Mouse (Mus musculus) kidney, postnatal 0 days (tissue): ENCODE measurements around the gene Erlin1. TPM values are rescaled to one million over a fixed set of nuclear protein-coding genes. Genes with fewer than 3 reads are reported as not detected.

ENCODE experiments used
- ATAC-seq: fragments of 200-750 bp; cut with Nextera tagmentation; replicated peaks from 2 replicates; pipeline ENCODE4 v1.8.0; 2017; ENCODE audit warnings: low read depth, moderate number of reproducible peaks, moderate TSS enrichment, moderate library complexity; ENCODE audit not compliant: low FRiP score
- DNase-seq: peaks from one replicate; pipeline ENCODE4 v3.0.0-alpha.2; 2016; ENCODE audit warnings: low spot score
- H3K27ac ChIP-seq: fragments of 300-500 bp; sonication (generic); 2 replicates; pipeline ENCODE4 v1.5.1; 2014; ENCODE audit warnings: mild to moderate bottlenecking
- H3K27me3 ChIP-seq: fragments of 300-500 bp; sonication (generic); 2 replicates; pipeline ENCODE4 v1.6.1; 2014; ENCODE audit warnings: low read length, mixed read lengths; ENCODE audit not compliant: insufficient read depth
- H3K36me3 ChIP-seq: fragments of 300-500 bp; sonication (generic); 2 replicates; pipeline ENCODE4 v1.6.1; 2014; ENCODE audit warnings: low read length, mixed read lengths; ENCODE audit not compliant: insufficient read depth
- H3K4me1 ChIP-seq: fragments of 300-500 bp; sonication (generic); replicated peaks from 2 replicates; pipeline ENCODE4 v1.6.1; 2014; ENCODE audit warnings: antibody characterized with exemption, low read length, mixed read lengths; ENCODE audit not compliant: insufficient read depth
- H3K4me2 ChIP-seq: fragments of 300-500 bp; sonication (generic); 2 replicates; pipeline ENCODE4 v1.6.1; 2014; ENCODE audit warnings: mild to moderate bottlenecking, low read length, moderate library complexity, mixed read lengths
- H3K4me3 ChIP-seq: fragments of 300-500 bp; sonication (generic); replicated peaks from 2 replicates; pipeline ENCODE4 v1.5.1; 2014; ENCODE audit warnings: low read depth, low read length
- H3K9ac ChIP-seq: fragments of 300-500 bp; sonication (generic); 2 replicates; pipeline ENCODE4 v1.6.1; 2014; ENCODE audit warnings: low read depth, low read length
- H3K9me3 ChIP-seq: fragments of 300-500 bp; sonication (generic); replicated peaks from 2 replicates; pipeline ENCODE4 v1.6.1; 2016; ENCODE audit warnings: low read length, inconsistent platforms, mixed read lengths
- CTCF ChIP-seq: IDR thresholded peaks from 2 replicates; pipeline ENCODE4 v1.5.1; 2016; ENCODE audit warnings: antibody characterized with exemption, low read depth, mild to moderate bottlenecking, moderate library complexity
- WGBS: fragments of 180-500 bp; shearing (Covaris S2); extraction: QIAGEN DNeasy Blood & Tissue Kit; methylation state at CpG from one replicate; pipeline ENCODE4 v1.1.7; 2014; 5-methylcytosine and 5-hydroxymethylcytosine counted together
- polyA plus RNA-seq: library from polyadenylated mRNA; unstranded; fragments of >200 nt; fragmentation: Nextera tagmentation; extraction: Ambion mirVana; gene quantifications from 2 replicates; pipeline ENCODE4 v1.2.1, GENCODE M21; 2015

Erlin1 gene
- polyA plus RNA-seq, 1 experiment from 2014 or later = 44.4 TPM

GRCm38 (mm10) chr19:43998101-43998500 is 71.5 kb downstream of the Erlin1 start:
- no peak overlapping the region for H3K4me2 ChIP-seq
- no peak overlapping the region for H3K4me3 ChIP-seq
- no peak overlapping the region for H3K9ac ChIP-seq
- ATAC-seq (no peak), DNase-seq (no peak)
- no peaks in the 10 kb centered on the region for H3K27me3 ChIP-seq
- no peaks in the 10 kb centered on the region for H3K9me3 ChIP-seq
- TF ChIP-seq CTCF = no peak
- no peaks in the 10 kb centered on the region for H3K36me3 ChIP-seq
- no peak overlapping the region for H3K27ac ChIP-seq
- no peaks in the 10 kb centered on the region for H3K4me1 ChIP-seq
- 85% methylated on average over 10 of the region's 10 CpGs for WGBS

GRCm38 (mm10) chr19:43995427-43995826 is 74.2 kb downstream of the Erlin1 start:
- DNase-seq (no peak), ATAC-seq (no peak)
- H3K9me3 ChIP-seq = no peaks in the 10 kb centered on the region
- H3K4me2 ChIP-seq = no peak overlapping the region
- WGBS = 79% methylated on average over 7 of the region's 7 CpGs
- no peaks in the 10 kb centered on the region for H3K4me1 ChIP-seq
- no peaks in the 10 kb centered on the region for H3K27me3 ChIP-seq
- H3K27ac ChIP-seq = no peak overlapping the region
- H3K4me3 ChIP-seq = no peak overlapping the region
- H3K36me3 ChIP-seq = no peaks in the 10 kb centered on the region
- no peak overlapping the region for H3K9ac ChIP-seq
- TF ChIP-seq CTCF = no peak

DNA sequence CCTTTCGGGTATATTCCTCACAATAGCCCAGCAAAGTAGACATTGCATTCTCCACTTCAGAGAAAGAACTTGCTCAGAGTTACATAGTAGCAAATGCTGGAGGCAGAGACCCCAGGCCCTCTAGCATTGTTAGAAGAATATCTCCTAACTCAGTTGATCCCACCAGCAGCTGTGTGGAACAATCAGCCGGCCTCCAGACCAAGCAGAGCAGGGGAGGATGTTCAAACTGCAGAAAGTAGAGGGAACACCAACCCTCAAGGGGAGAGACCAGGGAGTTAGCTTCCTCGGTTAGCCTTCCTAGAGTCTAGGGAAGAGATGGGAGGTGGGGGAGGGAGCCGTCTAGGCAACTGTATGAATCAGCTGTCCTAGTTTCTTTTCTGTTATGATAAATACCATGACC is 77.1 kb downstream of the Erlin1 start:
- H3K27me3 ChIP-seq = no peaks in the 10 kb centered on the region
- H3K4me1 ChIP-seq = no peaks in the 10 kb centered on the region
- H3K9me3 ChIP-seq = no peaks in the 10 kb centered on the region
- 73% methylated on average over 4 of the region's 4 CpGs for WGBS
- H3K4me3 ChIP-seq = no peak overlapping the region
- H3K36me3 ChIP-seq = no peaks in the 10 kb centered on the region
- H3K27ac ChIP-seq = no peak overlapping the region
- H3K9ac ChIP-seq = no peak overlapping the region
- H3K4me2 ChIP-seq = no peak overlapping the region
- DNase-seq (no peak), ATAC-seq (no peak)
- no peak for TF ChIP-seq CTCF

- H3K4me1 ChIP-seq = no peaks in the 10 kb centered on the region
- H3K9ac ChIP-seq = no peak overlapping the region
- no peaks in the 10 kb centered on the region for H3K9me3 ChIP-seq
- no peak overlapping the region for H3K4me2 ChIP-seq
- ATAC-seq (no peak), DNase-seq (no peak)
- WGBS = 82% methylated on average over 8 of the region's 8 CpGs
- H3K27ac ChIP-seq = no peak overlapping the region
- no peak for TF ChIP-seq CTCF
- no peak overlapping the region for H3K4me3 ChIP-seq
- H3K27me3 ChIP-seq = no peaks in the 10 kb centered on the region
- no peaks in the 10 kb centered on the region for H3K36me3 ChIP-seq
Measured at GRCm38 (mm10) chr19:43990362-43990761, 79.2 kb downstream of the Erlin1 start.

DNA sequence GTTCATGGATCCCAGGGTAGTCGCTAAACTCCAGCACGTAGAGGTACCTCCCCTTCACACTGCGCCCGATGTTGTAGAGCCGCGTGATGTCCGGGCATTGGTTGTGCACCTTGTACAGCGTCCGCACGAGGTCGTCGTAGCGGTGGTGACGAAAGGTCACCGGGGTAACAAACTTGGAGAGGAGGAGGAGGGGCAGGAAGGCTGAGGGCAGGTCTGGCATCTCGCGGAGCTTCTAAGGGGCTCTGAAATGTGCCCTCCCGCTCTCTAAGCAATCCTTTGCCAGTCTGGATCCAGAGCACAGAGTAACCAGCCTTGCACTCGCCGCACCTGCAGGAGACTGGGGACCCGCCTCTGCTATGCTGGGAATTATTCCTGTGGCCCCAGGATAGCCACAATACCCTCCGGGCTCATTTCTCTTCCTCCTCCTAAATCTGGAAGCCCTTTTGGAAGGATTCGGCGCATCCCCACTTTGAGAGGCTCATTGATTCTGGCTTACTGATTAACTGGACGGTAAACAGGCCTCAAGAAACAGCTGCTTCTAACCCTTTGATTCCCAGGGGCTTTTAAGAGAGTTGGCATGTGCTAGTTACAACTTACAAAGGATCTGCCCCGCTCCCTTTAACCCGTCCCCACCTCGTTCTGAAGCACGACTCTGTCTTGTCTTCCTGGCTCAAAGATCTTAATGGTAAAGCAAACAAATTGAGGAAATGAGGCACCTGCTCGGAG is 83.4 kb downstream of the Erlin1 start, which contains the start of gene Cpn1:
Gene Cpn1 (minus strand): TSS at position 488 of the 726 bp plus-strand sequence.
- Histone ChIP-seq H3K4me2 (peak within 1 kb of the TSS; percentile 50), H3K4me1 (no peaks in the 10 kb centered on the region), H3K36me3 (no peaks in the 10 kb centered on the region), H3K27me3 (no peaks in the 10 kb centered on the region), H3K27ac (peak within 1 kb of the TSS; percentile 78), H3K4me3 (peak within 1 kb of the TSS; percentile 16), H3K9ac (peak within 1 kb of the TSS; percentile 49), H3K9me3 (no peaks in the 10 kb centered on the region)
- ATAC-seq (peak; percentile 94), DNase-seq (peak; percentile 36)
- 20% methylated on average over 30 of the region's 30 CpGs for WGBS
- TF ChIP-seq CTCF = peak; percentile 32; the same call in 1 of the 2 replicates

Other genes with a start within 250 kb of the Erlin1 start
- gene Dnmbp, start 129.6 kb downstream of the Erlin1 start, polyA plus RNA-seq = 19.2 and 20.7 TPM in 2 replicates
- gene Cpn1, start 83.2 kb downstream of the Erlin1 start, polyA plus RNA-seq = 82.1 and 94.2 TPM in 2 replicates
- gene Cyp2c23, start 40.6 kb downstream of the Erlin1 start, polyA plus RNA-seq = 1.1 and 1.7 TPM in 2 replicates
- 43.3 and 47.5 TPM in 2 replicates for gene Chuk, start 37.7 kb upstream of the Erlin1 start, polyA plus RNA-seq
- gene Cwf19l1, start 66.1 kb upstream of the Erlin1 start, polyA plus RNA-seq = 23.7 and 24.1 TPM in 2 replicates
- 89.6 and 93.1 TPM in 2 replicates for gene Bloc1s2, start 76.7 kb upstream of the Erlin1 start, polyA plus RNA-seq
- gene Pkd2l1, start 122.7 kb upstream of the Erlin1 start, polyA plus RNA-seq = 0.08 TPM in 1 of 2 replicates, not detected in the other
- gene Scd3, start 133.5 kb upstream of the Erlin1 start, polyA plus RNA-seq = 0.28 and 0.66 TPM in 2 replicates
- 78.4 and 81.1 TPM in 2 replicates for gene Scd2, start 223.9 kb upstream of the Erlin1 start, polyA plus RNA-seq